Mouse (Mus musculus) right cerebral cortex, postnatal 10 days (tissue): Measurements from ENCODE around the gene Zmym1.
"Not testable (repeated sequence)": the region's sequence is repeated elsewhere in the genome, so short reads cannot be mapped to it uniquely, and the experiment has no call there.

ENCODE experiments used
- DNase-seq, 2 experiments: peaks; one replicate each; pipeline ENCODE4 v3.0.0; 2021; ENCODE audit warnings: low spot score in 2 of 2

The Zmym1 gene

GRCm38 (mm10) chr4:127060585-127061290 is at the start of gene Zmym1:
Zmym1 (minus strand) TSS chr4:127061152.
- DNase-seq, result peak; percentile 90 to 93

GRCm38 (mm10) chr4:127110570-127110969 is 49.6 kb upstream of the Zmym1 start:
- DNase-seq, result no peak

- no peak for DNase-seq
Measured at GRCm38 (mm10) chr4:127107566-127107965, 46.6 kb upstream of the Zmym1 start.

- not testable (repeated sequence) for DNase-seq
Measured at GRCm38 (mm10) chr4:127099552-127099951, 38.6 kb upstream of the Zmym1 start.

- no peak for DNase-seq
Measured at GRCm38 (mm10) chr4:127095090-127095489, 34.1 kb upstream of the Zmym1 start.

- no peak for DNase-seq
Measured at GRCm38 (mm10) chr4:127091188-127091587, 30.2 kb upstream of the Zmym1 start.

- DNase-seq, result no peak
Measured at GRCm38 (mm10) chr4:127085761-127086160, 24.8 kb upstream of the Zmym1 start.

GRCm38 (mm10) chr4:127083131-127083530 is 22.2 kb upstream of the Zmym1 start:
- DNase-seq, result no peak

- no peak for DNase-seq
Measured at GRCm38 (mm10) chr4:127080806-127081205, 19.9 kb upstream of the Zmym1 start.

GRCm38 (mm10) chr4:127076875-127077548 is 16.1 kb upstream of the Zmym1 start, which contains the start of gene Zmym6:
Zmym6 (plus strand) TSS chr4:127077383.
- peak; percentile 97 to 98 for DNase-seq

DNA sequence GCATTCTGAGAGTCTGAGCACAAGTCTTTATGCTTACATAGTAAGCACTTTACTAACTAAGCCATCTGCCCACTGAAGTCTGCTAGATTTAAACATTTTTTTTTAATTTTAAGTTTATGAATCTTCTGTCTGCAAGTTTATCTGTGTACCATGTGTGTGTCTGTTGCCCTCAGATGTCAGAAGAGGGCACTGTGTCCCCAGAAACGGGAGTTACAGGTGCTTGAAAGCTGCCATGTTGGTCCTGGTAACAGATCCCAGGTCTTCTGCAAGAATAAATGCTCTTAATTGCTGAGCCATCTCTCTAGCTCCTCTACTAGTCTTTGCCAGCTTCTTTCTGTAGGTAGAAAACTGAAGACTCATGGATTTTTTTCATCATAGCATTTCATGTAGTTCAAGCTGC is 14.0 kb upstream of the Zmym1 start:
- DNase-seq, result no peak

DNA sequence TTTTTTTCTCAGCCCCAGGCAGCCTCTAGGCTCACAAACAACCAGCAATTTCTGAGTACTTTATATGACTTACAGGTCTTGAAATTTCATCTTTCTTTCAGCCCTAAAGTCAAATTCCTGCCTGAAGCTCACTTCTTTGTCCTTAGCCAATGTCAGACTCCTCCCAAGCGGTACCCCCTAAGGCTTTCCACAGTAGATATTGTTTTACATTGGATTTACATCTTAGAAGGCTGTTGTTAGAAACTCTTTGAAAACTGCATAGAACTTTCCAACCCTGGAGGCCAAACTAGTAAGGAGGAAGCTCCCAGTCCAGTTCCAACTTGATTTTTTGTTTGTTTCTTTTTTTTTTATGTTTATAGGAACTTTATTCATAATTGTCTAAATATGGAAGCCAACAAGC is 3.1 kb upstream of the Zmym1 start:
- DNase-seq, result no peak

DNA sequence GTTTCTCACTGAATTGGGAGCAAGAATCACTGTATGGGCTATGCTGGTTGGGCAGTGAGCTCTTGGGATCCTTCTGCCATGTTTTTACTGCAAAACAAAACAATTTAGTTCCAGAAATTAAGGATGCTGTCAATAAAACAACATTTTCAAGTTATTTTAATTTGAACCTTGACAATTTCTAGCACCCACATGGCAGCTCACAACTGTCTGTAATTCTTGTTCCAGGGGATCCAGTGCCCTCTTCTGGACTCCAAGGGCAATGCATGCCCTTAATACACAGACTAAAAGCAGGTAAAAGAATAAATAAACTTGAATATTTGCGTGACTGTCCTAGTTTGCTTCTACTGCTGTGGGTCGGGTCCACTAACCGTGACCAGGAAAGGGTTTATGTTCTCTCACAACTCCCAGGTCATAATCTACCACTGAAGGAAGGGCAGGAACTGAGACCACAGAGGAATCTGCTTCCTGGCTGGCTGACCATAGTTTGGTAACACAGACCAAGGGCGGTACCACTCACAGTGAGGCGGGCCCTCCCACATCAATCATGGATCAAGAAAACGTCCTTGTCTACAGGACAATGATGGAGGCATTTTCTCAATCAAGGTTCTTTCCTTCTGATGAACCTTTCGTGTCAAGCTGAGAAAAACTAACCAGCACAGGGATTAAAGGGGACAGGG is 6.3 kb downstream of the Zmym1 start:
- no peak for DNase-seq

- DNase-seq, result no peak
Measured at GRCm38 (mm10) chr4:127053071-127053470, 7.9 kb downstream of the Zmym1 start.

- DNase-seq, result no peak
Measured at GRCm38 (mm10) chr4:127051121-127051520, 9.8 kb downstream of the Zmym1 start.

DNA sequence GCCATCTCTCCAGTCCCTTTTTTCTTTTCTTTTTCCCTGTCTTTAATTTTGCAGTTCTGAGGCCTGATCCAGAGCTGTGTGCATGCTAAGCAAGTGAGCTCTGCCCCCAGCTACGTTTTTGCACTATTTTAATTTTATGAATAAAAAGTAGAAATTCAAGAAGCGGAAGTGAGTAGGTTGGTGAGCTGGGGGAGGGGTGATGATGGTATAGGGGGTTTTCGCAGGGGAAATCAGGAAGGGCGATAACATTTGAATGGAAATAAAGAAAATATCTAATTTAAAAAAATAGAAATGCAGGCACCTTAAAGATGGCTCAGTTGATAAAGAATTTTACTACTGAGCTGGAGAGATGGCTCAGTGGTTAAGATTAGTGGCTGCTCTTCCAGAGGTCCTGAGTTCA is 17.4 kb downstream of the Zmym1 start:
- no peak for DNase-seq

DNA sequence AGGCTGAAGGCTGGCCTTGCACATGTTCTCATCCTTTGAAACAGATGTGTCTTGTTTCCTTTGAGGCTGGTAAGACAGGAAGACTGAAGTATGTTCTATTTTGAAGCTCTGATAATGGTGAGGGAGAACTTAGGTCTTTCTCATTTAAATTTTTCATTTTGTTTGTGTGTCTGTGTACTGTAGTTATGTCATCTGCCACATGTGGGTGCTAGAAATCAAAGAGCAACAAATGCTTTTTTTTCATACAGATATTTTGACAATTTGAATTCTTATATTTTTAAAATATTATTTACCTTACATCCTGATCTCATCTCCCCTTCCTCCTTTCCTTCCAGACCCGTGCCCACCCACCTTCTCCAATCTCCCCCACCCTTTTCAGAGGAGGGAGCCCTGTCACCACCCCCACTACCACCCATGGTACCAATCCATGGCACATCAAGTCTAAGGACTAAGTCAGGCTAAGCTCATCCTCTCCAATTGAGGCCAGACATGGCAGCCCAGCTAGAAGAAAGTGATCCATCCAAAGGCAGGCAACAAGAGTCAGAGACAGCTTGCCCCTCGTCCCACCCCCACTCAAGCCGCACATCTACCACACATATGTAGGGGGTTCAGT is 21.0 kb downstream of the Zmym1 start:
- no peak for DNase-seq

GRCm38 (mm10) chr4:127038828-127039349 is 22.1 kb downstream of the Zmym1 start:
- DNase-seq, result no peak

GRCm38 (mm10) chr4:127037908-127038827 is 22.8 kb downstream of the Zmym1 start:
- no peak for DNase-seq

- no peak for DNase-seq
Measured at GRCm38 (mm10) chr4:127037158-127037557, 23.8 kb downstream of the Zmym1 start.
